27 mouse cellular contexts compared by ENCODE assay signal in the genomic region with DNA sequence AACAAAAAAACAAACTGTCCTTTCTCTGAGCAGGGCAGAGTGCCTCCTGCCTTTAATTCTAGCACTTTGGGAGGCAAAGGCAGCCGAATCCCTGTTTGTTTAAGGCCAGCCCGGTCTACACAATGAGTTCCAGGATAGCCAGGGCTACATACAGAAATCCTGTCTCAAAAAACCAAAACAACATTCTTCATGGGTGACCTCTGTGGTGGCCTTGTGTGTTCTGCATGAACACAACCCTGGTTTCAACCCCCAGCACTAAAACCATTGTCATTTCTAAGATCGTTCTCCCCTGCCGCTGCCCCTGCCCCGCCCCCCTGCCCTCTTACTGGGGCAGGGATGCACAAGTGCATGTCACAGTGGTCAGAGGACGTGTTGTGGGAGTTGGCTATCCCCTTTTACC.
"Had no signal": no experiment of that assay in that cellular context is flagged by ENCODE, and none has a peak within 500 bp of the region (broad histone marks: within the 10 kb centered on the region; RNA-seq: fewer than 3 reads in every experiment).

No protein-coding gene starts in this region.

- DNase-seq: gastrocnemius, adult 2 months; gastrocnemius, postnatal 10 days; gastrocnemius, postnatal 25 days; heart, adult 18-20 months; heart, postnatal 10 days; heart, postnatal 4 days; kidney, adult 18-20 months; kidney, adult 8-10 months; kidney, postnatal 10 days; kidney, postnatal 25 days; kidney, postnatal 4 days; liver, embryonic 13.5 days; liver, postnatal 0 days had no signal

- H3K9me3 ChIP-seq: heart, embryonic 10.5 days; heart, embryonic 12.5 days; hindbrain, embryonic 10.5 days; hindbrain, embryonic 12.5 days; intestine, embryonic 15.5 days; limb, embryonic 10.5 days; limb, embryonic 12.5 days; liver, embryonic 13.5 days; liver, embryonic 15.5 days had no signal

- H3K27me3 ChIP-seq: heart, embryonic 12.5 days; intestine, embryonic 15.5 days; liver, embryonic 13.5 days; liver, embryonic 15.5 days had no signal

- H3K9ac ChIP-seq: heart, embryonic 12.5 days; hindbrain, embryonic 12.5 days; hindbrain, embryonic 14.5 days; intestine, embryonic 15.5 days; limb, embryonic 12.5 days; liver, embryonic 13.5 days; liver, embryonic 15.5 days; liver, postnatal 0 days had no signal

- H3K4me2 ChIP-seq: heart, embryonic 12.5 days; hindbrain, embryonic 12.5 days; hindbrain, embryonic 14.5 days; intestine, embryonic 15.5 days; limb, embryonic 12.5 days; liver, embryonic 13.5 days; liver, embryonic 15.5 days had no signal

- H3K36me3 ChIP-seq: heart, embryonic 10.5 days; heart, embryonic 12.5 days; hindbrain, embryonic 10.5 days; hindbrain, embryonic 12.5 days; intestine, embryonic 15.5 days; limb, embryonic 10.5 days; limb, embryonic 12.5 days; liver, embryonic 13.5 days; liver, embryonic 15.5 days had no signal

- H3K4me3 ChIP-seq: gastrocnemius, adult 2 months; heart, embryonic 10.5 days; heart, embryonic 12.5 days; hindbrain, embryonic 10.5 days; hindbrain, embryonic 12.5 days; intestine, embryonic 15.5 days; layer of hippocampus, adult 2 months; left cerebral cortex, adult 2 months; limb, embryonic 10.5 days; limb, embryonic 12.5 days; liver, embryonic 13.5 days; liver, embryonic 15.5 days had no signal

- H3K27ac ChIP-seq: gastrocnemius, adult 2 months; heart, embryonic 10.5 days; hindbrain, embryonic 10.5 days; hindbrain, embryonic 12.5 days; hindbrain, embryonic 14.5 days; intestine, embryonic 15.5 days; layer of hippocampus, adult 2 months; left cerebral cortex, adult 2 months; limb, embryonic 10.5 days; limb, embryonic 12.5 days; liver, embryonic 13.5 days; liver, embryonic 15.5 days had no signal

- ATAC-seq: hindbrain, embryonic 16.5 days; inflammation-experienced regulatory T-cells, adult 6 months; intestine, embryonic 15.5 days; intestine, postnatal 0 days; liver, postnatal 0 days had no signal
